ENCODE assay signal across 14 mouse cellular contexts in genomic region chr11:18313510-18314301, GRCm38 (mm10).
"Had no signal": no experiment of that assay in that cellular context is flagged by ENCODE, and none has a peak within 500 bp of the region (broad histone marks: within the 10 kb centered on the region; RNA-seq: fewer than 3 reads in every experiment).

No protein-coding gene starts in this region.

- H3K4me3 ChIP-seq: limb, embryonic 15.5 days; liver, embryonic 12.5 days; megakaryocyte, embryonic 14.5 days; myocyte; neural tube, embryonic 13.5 days had no signal

- H3K9ac ChIP-seq: limb, embryonic 15.5 days; liver, embryonic 12.5 days; lung, embryonic 14.5 days; neural tube, embryonic 13.5 days had no signal

- H3K4me2 ChIP-seq: limb, embryonic 15.5 days; liver, embryonic 12.5 days; lung, embryonic 14.5 days; neural tube, embryonic 13.5 days had no signal

- H3K27ac ChIP-seq: limb, embryonic 15.5 days; liver, embryonic 12.5 days; neural tube, embryonic 13.5 days; stomach, postnatal 0 days had no signal

- H3K27me3 ChIP-seq: limb, embryonic 15.5 days; liver, embryonic 12.5 days; megakaryocyte, embryonic 14.5 days; neural tube, embryonic 13.5 days had no signal

- DNase-seq: kidney, adult 11 months; kidney, adult 9 months; kidney, postnatal 14 days; layer of hippocampus, postnatal 36 days; lung, embryonic 14.5 days; lung, postnatal 10 days; lung, postnatal 4 days; thymus, postnatal 4 days had no signal

- H3K4me1 ChIP-seq: limb, embryonic 15.5 days; liver, embryonic 12.5 days; megakaryocyte, embryonic 14.5 days had no signal

- H3K36me3 ChIP-seq: limb, embryonic 15.5 days; liver, embryonic 12.5 days; neural tube, embryonic 13.5 days had no signal

- H3K9me3 ChIP-seq: limb, embryonic 15.5 days; liver, embryonic 12.5 days; megakaryocyte, embryonic 14.5 days; neural tube, embryonic 13.5 days had no signal

- ATAC-seq: liver, embryonic 12.5 days had no signal
